Mouse (Mus musculus): ENCODE results near the gene Gm20517.
"Not testable (repeated sequence)": the region's sequence is repeated elsewhere in the genome, so short reads cannot be mapped to it uniquely, and the experiment has no call there.

GRCm38 (mm10) chr17:47654346-47654745, 43.0 kb downstream of the Gm20517 start:
- not testable (repeated sequence) for TF ChIP-seq CTCF (IDR thresholded peaks at IDR 0.05; ENCODE audit: low read depth, low read length); POLR2A (IDR thresholded peaks at IDR 0.05; ENCODE audit: extremely low read depth, insufficient read depth, low read length)

Data from liver, adult 2 months (tissue).